Mouse (Mus musculus) cortical plate, adult 2 months (tissue): ENCODE data around the gene Nanos2.

Experiments used
- CTCF ChIP-seq: fragments of 200-500 bp; IDR thresholded peaks from 2 replicates; pipeline ENCODE4 v1.5.1; 2011; ENCODE audit warnings: mild to moderate bottlenecking, control low read depth, low read length; ENCODE audit not compliant: insufficient read depth; ENCODE audit errors: extremely low read depth
- POLR2A ChIP-seq: fragments of 200-500 bp; IDR thresholded peaks from 2 replicates; pipeline ENCODE4 v1.6.1; 2011; ENCODE audit warnings: mild to moderate bottlenecking, low read length, control low read depth; ENCODE audit not compliant: insufficient read depth; ENCODE audit errors: extremely low read depth

DNA sequence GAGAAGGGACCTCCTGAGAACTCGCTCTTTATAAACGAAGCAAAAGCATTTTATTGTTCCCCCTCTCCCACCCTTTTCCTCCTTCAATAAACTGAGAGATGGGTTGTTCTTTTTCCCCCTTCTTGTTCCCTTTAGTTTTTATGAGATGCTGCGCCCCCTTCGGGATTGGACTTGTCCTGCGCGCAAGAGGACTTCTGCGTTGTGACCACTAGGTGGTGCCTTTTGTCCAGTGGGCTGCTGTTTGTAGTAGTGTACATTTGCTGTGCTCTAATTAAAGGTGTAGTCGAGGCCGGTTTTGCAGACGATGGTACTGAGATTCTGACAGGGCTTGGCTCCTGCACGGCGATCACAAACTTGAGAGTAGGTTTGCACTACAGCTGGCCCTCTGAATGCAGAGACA is 19.3 kb downstream of the Nanos2 start:
- TF ChIP-seq CTCF (peak; percentile 99), POLR2A (no peak)
